Mouse (Mus musculus) liver, adult (tissue): Measurements from ENCODE around the gene Sfrp4.

Experiments
- GATA4 ChIP-seq: IDR thresholded peaks from 2 replicates; pipeline ENCODE4 v1.6.1; 2014; ENCODE audit warnings: mild to moderate bottlenecking, low read length; ENCODE audit not compliant: insufficient replicate concordance

The Sfrp4 gene

GRCm38 (mm10) chr13:19623228-19623905, 463 bp downstream of the Sfrp4 start:
- no peak for TF ChIP-seq GATA4

GRCm38 (mm10) chr13:19624632-19625320, 1.9 kb downstream of the Sfrp4 start:
- TF ChIP-seq GATA4: no peak

GRCm38 (mm10) chr13:19626473-19626872, 3.6 kb downstream of the Sfrp4 start:
- no peak for TF ChIP-seq GATA4

GRCm38 (mm10) chr13:19630768-19631709, 8.1 kb downstream of the Sfrp4 start:
- TF ChIP-seq GATA4: no peak

GRCm38 (mm10) chr13:19636131-19636530, 13.2 kb downstream of the Sfrp4 start:
- TF ChIP-seq GATA4: no peak

GRCm38 (mm10) chr13:19640203-19640851, 17.4 kb downstream of the Sfrp4 start:
- TF ChIP-seq GATA4: no peak

- no peak for TF ChIP-seq GATA4
Measured at GRCm38 (mm10) chr13:19643519-19643918, 20.6 kb downstream of the Sfrp4 start.

GRCm38 (mm10) chr13:19644225-19644624, 21.3 kb downstream of the Sfrp4 start:
- TF ChIP-seq GATA4: no peak

- TF ChIP-seq GATA4: no peak
Measured at GRCm38 (mm10) chr13:19649824-19650223, 26.9 kb downstream of the Sfrp4 start.

GRCm38 (mm10) chr13:19652405-19652804, 29.5 kb downstream of the Sfrp4 start:
- no peak for TF ChIP-seq GATA4

- TF ChIP-seq GATA4: no peak
Measured at GRCm38 (mm10) chr13:19668355-19669140, 45.6 kb downstream of the Sfrp4 start.

GRCm38 (mm10) chr13:19674025-19674424, 51.1 kb downstream of the Sfrp4 start:
- no peak for TF ChIP-seq GATA4

GRCm38 (mm10) chr13:19674601-19675000, 51.7 kb downstream of the Sfrp4 start:
- TF ChIP-seq GATA4: no peak
